In the genomic region with DNA sequence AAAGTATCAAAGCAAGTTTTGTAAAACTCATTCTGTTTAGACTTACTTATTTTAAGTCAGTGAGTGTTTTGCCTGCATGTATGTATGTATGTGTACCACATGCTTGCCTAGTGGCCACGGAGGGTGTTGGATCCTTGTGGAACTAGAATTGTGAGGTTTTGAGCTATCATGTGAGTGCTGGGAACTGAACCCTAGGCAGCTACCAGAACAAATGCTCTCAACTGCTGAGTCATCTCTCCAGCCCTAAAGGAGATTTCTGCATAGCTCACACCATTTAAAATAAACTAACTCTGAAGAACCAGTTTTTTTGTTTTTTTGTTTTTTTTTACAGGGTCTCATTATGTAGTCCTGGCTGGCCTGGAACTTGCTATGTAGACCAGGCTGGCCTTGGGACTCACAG, we compare ENCODE assay signal across 20 mouse cellular contexts. TPM values are rescaled to one million over a fixed set of nuclear protein-coding genes. Genes with fewer than 3 reads are reported as not detected.
"Had no signal": no experiment of that assay in that cellular context is flagged by ENCODE, and none has a peak within 500 bp of the region (broad histone marks: within the 10 kb centered on the region; RNA-seq: fewer than 3 reads in every experiment).

No protein-coding gene starts in this region.

- H3K4me2 ChIP-seq: kidney, embryonic 15.5 days; liver, embryonic 13.5 days; midbrain, embryonic 12.5 days; midbrain, embryonic 15.5 days; neural tube, embryonic 13.5 days; stomach, embryonic 15.5 days had no signal

- H3K27ac ChIP-seq: kidney, embryonic 15.5 days; left cerebral cortex, adult 2 months; liver, embryonic 13.5 days; midbrain, embryonic 12.5 days; midbrain, embryonic 15.5 days; neural tube, embryonic 13.5 days; stomach, embryonic 15.5 days had no signal

- ATAC-seq: midbrain, embryonic 15.5 days had no signal

- DNase-seq: kidney, postnatal 10 days; kidney, postnatal 36 days; layer of hippocampus, postnatal 36 days; liver, embryonic 13.5 days; lung, adult 2 months; lung, postnatal 14 days; lung, postnatal 4 days; retina, postnatal 1 day; right cerebral cortex, postnatal 25 days; spleen, adult 18-20 months; thymus, adult 2 months; thymus, postnatal 25 days had no signal

- H3K4me3 ChIP-seq: kidney, embryonic 15.5 days; left cerebral cortex, adult 2 months; liver, embryonic 13.5 days; midbrain, embryonic 12.5 days; midbrain, embryonic 15.5 days; myocyte; neural tube, embryonic 13.5 days; stomach, embryonic 15.5 days had no signal

- H3K27me3 ChIP-seq: midbrain, embryonic 15.5 days; stomach, embryonic 15.5 days had no signal

- H3K9ac ChIP-seq: kidney, embryonic 15.5 days; liver, embryonic 13.5 days; midbrain, embryonic 12.5 days; midbrain, embryonic 15.5 days; neural tube, embryonic 13.5 days; stomach, embryonic 15.5 days had no signal

- H3K36me3 ChIP-seq: kidney, embryonic 15.5 days; liver, embryonic 13.5 days; midbrain, embryonic 12.5 days; midbrain, embryonic 15.5 days; neural tube, embryonic 13.5 days; stomach, embryonic 15.5 days had no signal

- H3K4me1 ChIP-seq: kidney, embryonic 15.5 days; liver, embryonic 13.5 days; midbrain, embryonic 12.5 days; midbrain, embryonic 15.5 days; neural tube, embryonic 13.5 days; stomach, embryonic 15.5 days had no signal

- H3K9me3 ChIP-seq: kidney, embryonic 15.5 days; liver, embryonic 13.5 days; midbrain, embryonic 12.5 days; midbrain, embryonic 15.5 days; neural tube, embryonic 13.5 days; stomach, embryonic 15.5 days had no signal

RNA-seq across cellular contexts. Expression of a gene that starts 11.4 kb away (rescaled TPM):
- polyA plus RNA-seq: liver, adult 2 months; lung, adult 2 months had no signal
